Mouse (Mus musculus): ENCODE data around the gene Fer. TPM values are rescaled to one million over a fixed set of nuclear protein-coding genes. Genes with fewer than 3 reads are reported as not detected.

The Fer gene
- polyA plus RNA-seq, 1 experiment, result 25.0 TPM

GRCm38 (mm10) chr17:64045326-64045725 is 182.5 kb downstream of the Fer start:
- Histone ChIP-seq H3K27ac (ENCODE audit: insufficient read depth, low read depth, low read length) (no peak overlapping the region), H3K4me1 (ENCODE audit: control insufficient read depth, insufficient read depth, low read length) (no peaks in the 10 kb centered on the region), H3K4me3 (ENCODE audit: insufficient read depth, low read length) (no peak overlapping the region)
- TF ChIP-seq CTCF (IDR thresholded peaks at IDR 0.05; ENCODE audit: low read depth, low read length) (no peak), POLR2A (IDR thresholded peaks at IDR 0.05; ENCODE audit: borderline replicate concordance, low read depth, low read length) (no peak)

GRCm38 (mm10) chr17:64046557-64046956 is 183.7 kb downstream of the Fer start:
- TF ChIP-seq CTCF (IDR thresholded peaks at IDR 0.05; ENCODE audit: low read depth, low read length), result no peak
- TF ChIP-seq POLR2A (IDR thresholded peaks at IDR 0.05; ENCODE audit: borderline replicate concordance, low read depth, low read length), result no peak
- no peak overlapping the region for H3K27ac ChIP-seq (ENCODE audit: insufficient read depth, low read depth, low read length)
- H3K4me1 ChIP-seq (ENCODE audit: control insufficient read depth, insufficient read depth, low read length), result peaks cover 5% of the 10 kb centered on the region; the same call in 1 of the 2 replicates
- H3K4me3 ChIP-seq (ENCODE audit: insufficient read depth, low read length), result no peak overlapping the region

- TF ChIP-seq CTCF (IDR thresholded peaks at IDR 0.05; ENCODE audit: low read depth, low read length), result no peak
- no peak for TF ChIP-seq POLR2A (IDR thresholded peaks at IDR 0.05; ENCODE audit: borderline replicate concordance, low read depth, low read length)
- Histone ChIP-seq H3K4me1 (ENCODE audit: control insufficient read depth, insufficient read depth, low read length) (peaks cover 5% of the 10 kb centered on the region; the same call in 1 of the 2 replicates), H3K27ac (ENCODE audit: insufficient read depth, low read depth, low read length) (no peak overlapping the region), H3K4me3 (ENCODE audit: insufficient read depth, low read length) (no peak overlapping the region)
Measured at GRCm38 (mm10) chr17:64050911-64051310, 188.0 kb downstream of the Fer start.

GRCm38 (mm10) chr17:64053636-64054035 is 190.8 kb downstream of the Fer start:
- Histone ChIP-seq H3K4me1 (ENCODE audit: control insufficient read depth, insufficient read depth, low read length) (peaks cover 5% of the 10 kb centered on the region; the same call in 1 of the 2 replicates), H3K27ac (ENCODE audit: insufficient read depth, low read depth, low read length) (no peak overlapping the region), H3K4me3 (ENCODE audit: insufficient read depth, low read length) (no peak overlapping the region)
- no peak for TF ChIP-seq POLR2A (IDR thresholded peaks at IDR 0.05; ENCODE audit: borderline replicate concordance, low read depth, low read length)
- TF ChIP-seq CTCF (IDR thresholded peaks at IDR 0.05; ENCODE audit: low read depth, low read length), result no peak

GRCm38 (mm10) chr17:64060529-64060928 is 197.7 kb downstream of the Fer start:
- TF ChIP-seq CTCF (IDR thresholded peaks at IDR 0.05; ENCODE audit: low read depth, low read length) (no peak), POLR2A (IDR thresholded peaks at IDR 0.05; ENCODE audit: borderline replicate concordance, low read depth, low read length) (no peak)
- Histone ChIP-seq H3K27ac (ENCODE audit: insufficient read depth, low read depth, low read length) (no peak overlapping the region), H3K4me3 (ENCODE audit: insufficient read depth, low read length) (no peak overlapping the region), H3K4me1 (ENCODE audit: control insufficient read depth, insufficient read depth, low read length) (no peaks in the 10 kb centered on the region)

- TF ChIP-seq CTCF (IDR thresholded peaks at IDR 0.05; ENCODE audit: low read depth, low read length) (no peak), POLR2A (IDR thresholded peaks at IDR 0.05; ENCODE audit: borderline replicate concordance, low read depth, low read length) (no peak)
- Histone ChIP-seq H3K4me1 (ENCODE audit: control insufficient read depth, insufficient read depth, low read length) (no peaks in the 10 kb centered on the region), H3K4me3 (ENCODE audit: insufficient read depth, low read length) (no peak overlapping the region), H3K27ac (ENCODE audit: insufficient read depth, low read depth, low read length) (no peak overlapping the region)
Measured at GRCm38 (mm10) chr17:64065243-64065642, 202.4 kb downstream of the Fer start.

- TF ChIP-seq POLR2A (IDR thresholded peaks at IDR 0.05; ENCODE audit: borderline replicate concordance, low read depth, low read length), result no peak
- no peak for TF ChIP-seq CTCF (IDR thresholded peaks at IDR 0.05; ENCODE audit: low read depth, low read length)
- H3K4me1 ChIP-seq (ENCODE audit: control insufficient read depth, insufficient read depth, low read length), result peaks cover 8% of the 10 kb centered on the region
- H3K27ac ChIP-seq (ENCODE audit: insufficient read depth, low read depth, low read length), result no peak overlapping the region
- no peak overlapping the region for H3K4me3 ChIP-seq (ENCODE audit: insufficient read depth, low read length)
Measured at GRCm38 (mm10) chr17:64077392-64077791, 214.5 kb downstream of the Fer start.

GRCm38 (mm10) chr17:64084751-64085150 is 221.9 kb downstream of the Fer start:
- Histone ChIP-seq H3K4me3 (ENCODE audit: insufficient read depth, low read length) (no peak overlapping the region), H3K27ac (ENCODE audit: insufficient read depth, low read depth, low read length) (no peak overlapping the region), H3K4me1 (ENCODE audit: control insufficient read depth, insufficient read depth, low read length) (peaks cover 14% of the 10 kb centered on the region)
- TF ChIP-seq POLR2A (IDR thresholded peaks at IDR 0.05; ENCODE audit: borderline replicate concordance, low read depth, low read length), result no peak

GRCm38 (mm10) chr17:64085493-64085892 is 222.6 kb downstream of the Fer start:
- H3K4me3 ChIP-seq (ENCODE audit: insufficient read depth, low read length), result no peak overlapping the region
- peak overlapping the region; percentile 27 for H3K27ac ChIP-seq (ENCODE audit: insufficient read depth, low read depth, low read length)
- peaks cover 14% of the 10 kb centered on the region for H3K4me1 ChIP-seq (ENCODE audit: control insufficient read depth, insufficient read depth, low read length)
- TF ChIP-seq CTCF (IDR thresholded peaks at IDR 0.05; ENCODE audit: low read depth, low read length) (no peak), POLR2A (IDR thresholded peaks at IDR 0.05; ENCODE audit: borderline replicate concordance, low read depth, low read length) (no peak)

- Histone ChIP-seq H3K4me1 (ENCODE audit: control insufficient read depth, insufficient read depth, low read length) (peaks cover 14% of the 10 kb centered on the region), H3K4me3 (ENCODE audit: insufficient read depth, low read length) (no peak overlapping the region), H3K27ac (ENCODE audit: insufficient read depth, low read depth, low read length) (no peak overlapping the region)
- TF ChIP-seq CTCF (IDR thresholded peaks at IDR 0.05; ENCODE audit: low read depth, low read length) (no peak), POLR2A (IDR thresholded peaks at IDR 0.05; ENCODE audit: borderline replicate concordance, low read depth, low read length) (no peak)
Measured at GRCm38 (mm10) chr17:64086875-64087608, 224.2 kb downstream of the Fer start.
